Mouse (Mus musculus) left cerebral cortex, postnatal 36 days (tissue): ENCODE measurements at regions not wholly inside any gene's neighbourhood (a gene's known extent, or its start where the extent isn't known, plus 50 kb on each side); places are given as distances from the start of the nearest gene placed in this dataset.

ENCODE experiments used
- DNase-seq, 2 experiments: peaks; one replicate each; pipeline ENCODE4 v3.0.0; 2021 to 2022; ENCODE audit warnings: low spot score in 2 of 2, mixed read lengths in 1 of 2
- intact Hi-C: fragments of 180-260 bp; cut with DNase I; formaldehyde crosslinking; loops from one replicate; pipeline ENCODE4 v1.15.1; 2025

GRCm38 (mm10) chr12:35656563-35656962 lies 121.7 kb upstream of the Ahr start:
- intact Hi-C loops: no loop called here
- no peak for DNase-seq

GRCm38 (mm10) chr12:35649772-35650171 lies 114.9 kb upstream of the Ahr start:
- no peak for DNase-seq
- intact Hi-C loops: no loop called here

- no peak for DNase-seq
- intact Hi-C loops: no loop called here
Measured at GRCm38 (mm10) chr12:35642473-35642872, 107.6 kb upstream of the Ahr start.

- intact Hi-C loops: no loop called here
Measured at GRCm38 (mm10) chr12:35641741-35642140, 106.9 kb upstream of the Ahr start.

GRCm38 (mm10) chr12:35640911-35641345 lies 106.1 kb upstream of the Ahr start:
- intact Hi-C loops: no loop called here
- no peak for DNase-seq

More at GRCm38 (mm10) chr12:35641741-35642140, 106.9 kb upstream of the Ahr start:
- no peak for DNase-seq

GRCm38 (mm10) chr12:35623484-35623883 lies 88.6 kb upstream of the Ahr start:
- intact Hi-C loops: no loop called here

GRCm38 (mm10) chr12:35614885-35615284 lies 80.0 kb upstream of the Ahr start:
- intact Hi-C loops: no loop called here
- no peak for DNase-seq

More at GRCm38 (mm10) chr12:35623484-35623883, 88.6 kb upstream of the Ahr start:
- DNase-seq: no peak

- no peak for DNase-seq
- intact Hi-C loops: no loop called here
Measured at GRCm38 (mm10) chr12:35607652-35608051, 72.8 kb upstream of the Ahr start.

GRCm38 (mm10) chr12:35603742-35604141 lies 68.9 kb upstream of the Ahr start:
- DNase-seq: no peak
- intact Hi-C loops: no loop called here

GRCm38 (mm10) chr12:35602589-35602988 lies 67.8 kb upstream of the Ahr start:
- intact Hi-C loops: no loop called here
- DNase-seq: no peak

GRCm38 (mm10) chr12:35598298-35598697 lies 63.5 kb upstream of the Ahr start:
- intact Hi-C loops: no loop called here
- no peak for DNase-seq

GRCm38 (mm10) chr12:35592866-35593265 lies 58.0 kb upstream of the Ahr start:
- intact Hi-C loops: no loop called here
- DNase-seq: no peak
